Mouse (Mus musculus) thymus, postnatal 36 days (tissue): ENCODE data around the gene Maml1.
A peak's percentile ranks its signal among the peaks of the same experiment; 100 is the strongest.

ENCODE experiments used
- DNase-seq, 2 experiments: peaks; one replicate each; pipeline ENCODE4 v3.0.0; 2022; ENCODE audit warnings: mixed read lengths in 2 of 2

The Maml1 gene

GRCm38 (mm10) chr11:50238821-50239791 lies 53.0 kb downstream of the Maml1 start:
- DNase-seq = no peak

DNA sequence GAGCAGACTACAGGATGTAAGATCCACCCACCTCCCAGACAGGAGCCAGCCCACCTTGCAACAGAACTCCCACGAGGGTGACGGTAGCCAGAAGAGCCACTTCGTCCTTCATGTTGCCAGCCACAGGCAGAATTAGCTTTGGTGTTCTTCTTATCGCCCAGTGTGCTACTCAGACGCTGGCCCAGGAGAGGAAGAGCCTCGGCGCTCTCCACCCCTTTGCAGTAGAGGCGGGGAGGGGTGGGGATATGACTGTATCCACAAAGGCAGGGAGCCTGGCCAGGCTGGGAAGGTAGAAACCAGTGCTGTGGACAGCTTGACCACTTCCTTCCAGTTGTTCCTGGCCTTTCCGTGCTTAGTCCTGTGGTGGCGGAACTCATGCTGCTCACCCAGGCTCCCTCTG lies 53.8 kb downstream of the Maml1 start, which contains the start of gene Ltc4s:
Gene Ltc4s (minus strand): TSS at position 293 of the 400 bp plus-strand sequence.
- DNase-seq = no peak

DNA sequence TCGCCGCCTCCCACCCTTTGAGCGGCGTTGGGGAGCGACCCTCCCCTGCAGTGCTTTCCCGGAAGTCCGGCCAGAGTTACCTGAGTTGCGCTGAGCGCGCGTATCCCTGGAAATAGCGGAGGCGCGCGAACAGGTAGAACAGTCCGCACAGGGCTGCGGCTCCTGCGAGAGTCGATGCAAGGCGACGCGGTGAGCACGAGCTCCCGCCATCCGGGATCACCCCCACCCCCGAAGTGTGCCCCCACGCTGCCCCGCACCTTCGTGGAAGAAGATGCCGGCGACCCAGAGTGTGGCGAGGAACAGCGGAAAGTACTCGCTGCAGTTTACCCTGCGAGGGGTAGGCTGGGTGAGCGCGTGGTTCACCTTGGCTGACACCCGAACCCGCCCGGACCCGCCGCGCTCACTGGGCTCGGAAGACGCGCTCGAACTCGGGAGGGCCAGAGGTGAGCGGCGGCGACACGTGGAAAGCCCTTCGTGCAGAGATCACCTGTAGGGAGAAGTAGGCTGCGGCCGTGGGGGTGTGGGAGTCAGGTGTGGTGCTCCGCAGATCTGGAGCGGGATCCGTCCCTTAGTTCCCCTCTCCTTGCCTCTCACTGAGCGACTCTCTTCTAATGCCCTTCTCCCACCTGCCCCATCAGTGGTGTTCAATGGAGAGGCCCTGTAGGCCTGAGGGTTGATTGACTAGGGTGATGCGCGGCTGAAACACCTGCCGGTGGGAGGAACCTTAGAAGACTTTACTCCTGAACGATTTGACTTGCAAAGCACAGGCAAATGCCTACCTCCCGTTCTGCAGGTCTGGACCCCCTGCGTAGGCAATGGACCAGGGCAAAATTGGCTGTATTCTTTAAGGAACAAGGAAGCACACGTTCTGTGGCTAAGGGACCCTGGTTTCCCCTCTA lies 54.9 kb downstream of the Maml1 start:
- no peak for DNase-seq

DNA sequence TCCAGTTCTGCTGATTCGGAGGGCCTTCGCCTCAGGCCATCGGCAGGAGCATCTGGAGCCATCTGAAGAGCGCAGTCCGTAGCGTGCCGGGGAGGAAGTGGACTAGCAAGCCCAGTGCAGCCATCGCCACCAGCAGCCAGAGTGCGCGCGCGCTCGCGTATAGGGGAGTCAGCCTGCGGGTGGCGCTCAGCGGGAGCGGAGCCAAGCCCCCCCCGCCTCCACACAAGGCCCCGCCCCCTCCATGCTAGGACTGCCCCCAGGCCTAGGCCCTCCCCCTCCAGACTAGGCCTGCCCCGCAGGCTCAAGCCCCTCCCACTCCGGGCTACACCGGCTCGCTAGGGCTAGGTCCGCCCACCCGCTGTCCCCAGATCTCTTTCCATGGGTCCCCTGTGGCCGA lies 55.6 kb downstream of the Maml1 start:
- DNase-seq = peak; percentile 91

GRCm38 (mm10) chr11:50234606-50235005 lies 57.5 kb downstream of the Maml1 start:
- DNase-seq = no peak

DNA sequence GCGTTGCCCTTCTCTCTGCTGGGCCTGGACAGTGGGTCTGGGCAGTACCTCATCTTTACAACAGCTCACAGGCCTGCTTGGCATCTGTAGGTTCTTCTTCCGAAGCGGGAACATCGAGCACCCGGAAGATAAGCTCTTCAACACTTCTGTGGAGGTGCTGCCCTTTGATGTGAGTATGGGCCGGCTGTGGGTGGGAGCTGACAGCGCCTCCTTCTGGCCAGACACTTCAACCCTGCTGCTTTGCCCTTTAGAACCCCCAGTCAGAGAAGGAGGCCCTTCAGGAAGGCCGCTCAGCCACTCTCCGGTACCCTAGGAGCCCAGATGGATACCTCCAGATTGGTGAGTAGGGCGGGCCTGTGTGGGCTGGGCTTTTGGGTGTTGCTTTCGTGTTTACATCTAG lies 58.1 kb downstream of the Maml1 start:
- DNase-seq = no peak

GRCm38 (mm10) chr11:50233022-50233421 lies 59.1 kb downstream of the Maml1 start:
- DNase-seq = no peak

DNA sequence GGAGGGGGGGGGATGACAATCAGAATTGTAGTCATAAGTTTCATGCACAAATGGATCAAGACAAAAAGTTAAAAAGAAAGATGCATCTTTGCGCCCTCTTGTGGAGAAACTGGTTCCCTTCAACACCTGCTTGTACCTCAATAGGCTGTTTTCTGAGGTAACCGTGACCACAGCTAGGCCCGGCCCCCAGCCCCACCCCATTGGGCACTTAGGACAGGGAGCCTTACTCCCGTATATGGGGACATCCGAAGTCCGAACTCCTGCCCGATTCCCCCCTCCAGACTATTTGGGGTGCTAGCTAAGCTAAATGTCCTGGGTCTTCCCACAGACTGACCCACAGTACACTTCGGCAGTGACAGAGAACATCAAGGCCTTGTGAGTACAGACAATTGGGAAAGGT lies 60.7 kb downstream of the Maml1 start:
- peak; percentile 50 to 51 for DNase-seq

GRCm38 (mm10) chr11:50230481-50231304 lies 61.4 kb downstream of the Maml1 start:
- DNase-seq = peak in 1 of 2 experiments; percentile 37

GRCm38 (mm10) chr11:50229252-50229910 lies 62.7 kb downstream of the Maml1 start:
- no peak for DNase-seq

GRCm38 (mm10) chr11:50228772-50229171 lies 63.3 kb downstream of the Maml1 start:
- DNase-seq = no peak

- DNase-seq = no peak
These were observed 64.4 kb downstream of the Maml1 start for GRCm38 (mm10) chr11:50227736-50228135.

GRCm38 (mm10) chr11:50227226-50227625 lies 64.9 kb downstream of the Maml1 start:
- no peak for DNase-seq

DNA sequence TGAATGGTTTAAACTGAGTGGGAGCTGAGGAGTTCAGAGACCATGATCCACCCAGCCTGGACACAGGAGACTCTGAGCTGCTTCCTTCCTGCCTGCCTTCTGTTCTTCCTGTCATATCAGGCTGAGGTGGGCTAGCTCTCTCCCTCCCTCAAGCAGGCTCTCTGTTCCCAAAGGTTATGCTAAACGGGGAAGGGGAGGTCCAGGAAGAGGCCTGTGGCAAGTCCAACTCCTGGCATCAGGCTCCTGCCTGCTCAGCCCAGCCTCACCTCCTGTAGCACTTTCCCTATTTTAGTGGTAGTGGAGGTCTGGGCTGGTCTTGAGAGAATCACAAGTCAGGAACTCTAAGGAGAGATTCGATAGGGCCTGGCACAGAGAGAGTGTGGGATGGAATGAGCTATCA lies 65.7 kb downstream of the Maml1 start:
- DNase-seq = no peak

GRCm38 (mm10) chr11:50225611-50226378 lies 66.3 kb downstream of the Maml1 start:
- DNase-seq = peak; percentile 36 to 46

- DNase-seq = peak; percentile 60 to 70
These were observed 67.2 kb downstream of the Maml1 start for GRCm38 (mm10) chr11:50224671-50225530.

GRCm38 (mm10) chr11:50223783-50224662 lies 68.1 kb downstream of the Maml1 start:
- DNase-seq = no peak

- DNase-seq = no peak
These were observed 69.4 kb downstream of the Maml1 start for GRCm38 (mm10) chr11:50222559-50223276.
